Mouse (Mus musculus): ENCODE data around the gene Dffa. TPM values are rescaled to one million over a fixed set of nuclear protein-coding genes. Genes with fewer than 3 reads are reported as not detected.

The Dffa gene
- total and polyA plus RNA-seq, 3 experiments = 23.4 to 44.8 (median 26.8) TPM

- dilution Hi-C loops (cut with MboI; ENCODE audit: extremely low pct_ligation_motif_present, extremely low pct_unique_long_range_greater_than_20kb, low sequenced_read_pairs) = no loop called here
- Histone ChIP-seq H3K4me2 (ENCODE audit: insufficient read depth, low read depth, poor library complexity, severe bottlenecking) (no peak overlapping the region), H3K4me3 (replicated peaks in 1 of 3; ENCODE audit: low read depth in 2 of 3, low read length in 2 of 3, poor library complexity in 1 of 3) (no peak overlapping the region), H3K9ac (ENCODE audit: insufficient read depth, low read depth) (no peak overlapping the region), H3K79me2 (replicated peaks; ENCODE audit: control insufficient read depth, extremely low read depth, insufficient read depth, poor library complexity, severe bottlenecking) (peaks cover 4% of the 10 kb centered on the region; the same call in 1 of the 2 replicates), H3K27me3 (replicated peaks) (no peaks in the 10 kb centered on the region), H3K9me3 (replicated peaks; ENCODE audit: low read length) (no peaks in the 10 kb centered on the region), H3K4me1 (ENCODE audit: control insufficient read depth in 1 of 2, insufficient read depth in 2 of 2) (peaks cover 0 to 43% of the 10 kb centered on the region in 2 experiments; a peak in 3 of 4 replicates), H3K27ac (ENCODE audit: insufficient read depth, low read depth) (no peak overlapping the region), H3K36me3 (replicated peaks in 1 of 2; ENCODE audit: control insufficient read depth in 1 of 2, insufficient read depth in 1 of 2, low read length in 1 of 2) (peaks cover 0 to 84% of the 10 kb centered on the region in 2 experiments)
- DNase-seq (ENCODE audit: extremely low read depth) = peak; percentile 57
- TF ChIP-seq MYC (IDR thresholded peaks at IDR 0.05; ENCODE audit: low read depth, low read length) (no peak), CTCF (conservative IDR thresholded peaks at IDR 0.05 in 1 of 2, IDR thresholded peaks at IDR 0.05 in 1 of 2; ENCODE audit: low read depth in 2 of 2, low read length in 2 of 2) (peak in 1 of 2 experiments; percentile 31; a peak in 1 of 4 replicates), RAD21 (IDR thresholded peaks at IDR 0.05; ENCODE audit: low read depth, low read length) (peak; percentile 29), E2F4 (IDR thresholded peaks at IDR 0.05; ENCODE audit: insufficient replicate concordance, low read depth, low read length) (no peak)
- in situ Hi-C loops (cut with MboI; ENCODE audit: low pct_ligation_motif_present, low pct_unique_long_range_greater_than_20kb, low sequenced_read_pairs) = loop anchor here (10.0 kb wide), 3 partner anchors 146 to 356 kb away; no protein-coding TSS in a partner anchor
Observed at GRCm38 (mm10) chr4:149060621-149061431, 43.1 kb upstream of the Dffa start.

GRCm38 (mm10) chr4:149061432-149061718 lies 42.6 kb upstream of the Dffa start:
- Histone ChIP-seq H3K4me2 (ENCODE audit: insufficient read depth, low read depth, poor library complexity, severe bottlenecking) (no peak overlapping the region), H3K79me2 (replicated peaks; ENCODE audit: control insufficient read depth, extremely low read depth, insufficient read depth, poor library complexity, severe bottlenecking) (peaks cover 4% of the 10 kb centered on the region; the same call in 1 of the 2 replicates), H3K4me3 (replicated peaks in 1 of 3; ENCODE audit: low read depth in 2 of 3, low read length in 2 of 3, poor library complexity in 1 of 3) (no peak overlapping the region), H3K36me3 (replicated peaks in 1 of 2; ENCODE audit: control insufficient read depth in 1 of 2, insufficient read depth in 1 of 2, low read length in 1 of 2) (peaks cover 0 to 86% of the 10 kb centered on the region in 2 experiments), H3K27me3 (replicated peaks) (no peaks in the 10 kb centered on the region), H3K9ac (ENCODE audit: insufficient read depth, low read depth) (no peak overlapping the region), H3K4me1 (ENCODE audit: control insufficient read depth in 1 of 2, insufficient read depth in 2 of 2) (peaks cover 0 to 43% of the 10 kb centered on the region in 2 experiments; a peak in 3 of 4 replicates), H3K27ac (ENCODE audit: insufficient read depth, low read depth) (no peak overlapping the region), H3K9me3 (replicated peaks; ENCODE audit: low read length) (no peaks in the 10 kb centered on the region)
- TF ChIP-seq IRF4 (IDR thresholded peaks at IDR 0.05; ENCODE audit: low read depth, low read length) (no peak), USF2 (conservative IDR thresholded peaks at IDR 0.05; ENCODE audit: low read depth, low read length) (no peak), MAX (IDR thresholded peaks at IDR 0.05; ENCODE audit: low read length) (peak; percentile 59; the same call in 1 of the 2 replicates), EP300 (IDR thresholded peaks at IDR 0.05; ENCODE audit: low read length) (no peak), ETS1 (conservative IDR thresholded peaks at IDR 0.05; ENCODE audit: low read depth, low read length) (peak; percentile 21), MXI1 (IDR thresholded peaks at IDR 0.05; ENCODE audit: low read depth, low read length) (no peak), ZMIZ1 (IDR thresholded peaks at IDR 0.05; ENCODE audit: low read depth, low read length) (no peak), USF1 (IDR thresholded peaks at IDR 0.05; ENCODE audit: low read depth, low read length) (no peak), CHD1 (IDR thresholded peaks at IDR 0.05; ENCODE audit: low read depth, low read length) (no peak), MAFK (IDR thresholded peaks at IDR 0.05; ENCODE audit: insufficient replicate concordance, low read length) (no peak), CTCF (conservative IDR thresholded peaks at IDR 0.05 in 1 of 2, IDR thresholded peaks at IDR 0.05 in 1 of 2; ENCODE audit: low read depth in 2 of 2, low read length in 2 of 2) (no peak), MEF2A (IDR thresholded peaks at IDR 0.05; ENCODE audit: borderline replicate concordance, low read depth, low read length) (no peak), GABPA (IDR thresholded peaks at IDR 0.05; ENCODE audit: insufficient replicate concordance, low read depth, low read length) (no peak), POLR2AphosphoS2 (IDR thresholded peaks at IDR 0.05; ENCODE audit: low read depth, low read length) (no peak), TCF12 (IDR thresholded peaks at IDR 0.05; ENCODE audit: low read depth, low read length) (no peak), MAZ (IDR thresholded peaks at IDR 0.05; ENCODE audit: low read depth, low read length) (no peak), CHD2 (IDR thresholded peaks at IDR 0.05; ENCODE audit: low read length) (no peak), SMC3 (IDR thresholded peaks at IDR 0.05; ENCODE audit: low read depth, low read length) (no peak), JUND (conservative IDR thresholded peaks at IDR 0.05; ENCODE audit: low read depth, low read length) (no peak), ELF1 (IDR thresholded peaks at IDR 0.05; ENCODE audit: low read depth, low read length) (no peak), BHLHE40 (IDR thresholded peaks at IDR 0.05; ENCODE audit: low read depth, low read length) (peak; percentile 77)
- DNase-seq (ENCODE audit: extremely low read depth) = no peak
- dilution Hi-C loops (cut with MboI; ENCODE audit: extremely low pct_ligation_motif_present, extremely low pct_unique_long_range_greater_than_20kb, low sequenced_read_pairs) = no loop called here
- in situ Hi-C loops (cut with MboI; ENCODE audit: low pct_ligation_motif_present, low pct_unique_long_range_greater_than_20kb, low sequenced_read_pairs) = loop anchor here (10.0 kb wide), 3 partner anchors 147 to 357 kb away; no protein-coding TSS in a partner anchor

Data from CH12.LX (cell line).